Mouse (Mus musculus): ENCODE data around the gene Zfp651. TPM values are rescaled to one million over a fixed set of nuclear protein-coding genes. Genes with fewer than 3 reads are reported as not detected.

Zfp651 gene
- total RNA-seq, 2 experiments from 2014 or later: not detected

- ATAC-seq (replicated peaks; ENCODE audit: low FRiP score, poor library complexity, severe bottlenecking): no peak
Observed at GRCm38 (mm10) chr9:121761091-121761665, 2.0 kb downstream of the Zfp651 start.

- ATAC-seq (replicated peaks; ENCODE audit: low FRiP score, poor library complexity, severe bottlenecking): no peak
Observed at GRCm38 (mm10) chr9:121761787-121762186, 2.7 kb downstream of the Zfp651 start.

- no peak for ATAC-seq (replicated peaks; ENCODE audit: low FRiP score, poor library complexity, severe bottlenecking)
Observed at GRCm38 (mm10) chr9:121762248-121762647, 3.1 kb downstream of the Zfp651 start.

GRCm38 (mm10) chr9:121762761-121763160 lies 3.6 kb downstream of the Zfp651 start:
- no peak for ATAC-seq (replicated peaks; ENCODE audit: low FRiP score, poor library complexity, severe bottlenecking)

GRCm38 (mm10) chr9:121763716-121764115 lies 4.6 kb downstream of the Zfp651 start:
- ATAC-seq (replicated peaks; ENCODE audit: low FRiP score, poor library complexity, severe bottlenecking): no peak

GRCm38 (mm10) chr9:121765166-121765855 lies 6.2 kb downstream of the Zfp651 start:
- no peak for ATAC-seq (replicated peaks; ENCODE audit: low FRiP score, poor library complexity, severe bottlenecking)

GRCm38 (mm10) chr9:121772412-121772811 lies 13.3 kb downstream of the Zfp651 start:
- no peak for ATAC-seq (replicated peaks; ENCODE audit: low FRiP score, poor library complexity, severe bottlenecking)

- no peak for ATAC-seq (replicated peaks; ENCODE audit: low FRiP score, poor library complexity, severe bottlenecking)
Observed at GRCm38 (mm10) chr9:121775951-121776350, 16.8 kb downstream of the Zfp651 start.

GRCm38 (mm10) chr9:121776511-121776910 lies 17.4 kb downstream of the Zfp651 start:
- no peak for ATAC-seq (replicated peaks; ENCODE audit: low FRiP score, poor library complexity, severe bottlenecking)

GRCm38 (mm10) chr9:121777484-121778065 lies 18.4 kb downstream of the Zfp651 start, which contains the start of gene Klhl40:
Gene Klhl40 (plus strand): TSS chr9:121777607.
- no peak for ATAC-seq (replicated peaks; ENCODE audit: low FRiP score, poor library complexity, severe bottlenecking)

- no peak for ATAC-seq (replicated peaks; ENCODE audit: low FRiP score, poor library complexity, severe bottlenecking)
Observed at GRCm38 (mm10) chr9:121778066-121778624, 19.0 kb downstream of the Zfp651 start.

- ATAC-seq (replicated peaks; ENCODE audit: low FRiP score, poor library complexity, severe bottlenecking): no peak
Observed at GRCm38 (mm10) chr9:121784801-121785200, 25.7 kb downstream of the Zfp651 start.

GRCm38 (mm10) chr9:121785261-121785660 lies 26.1 kb downstream of the Zfp651 start:
- no peak for ATAC-seq (replicated peaks; ENCODE audit: low FRiP score, poor library complexity, severe bottlenecking)

- no peak for ATAC-seq (replicated peaks; ENCODE audit: low FRiP score, poor library complexity, severe bottlenecking)
Observed at GRCm38 (mm10) chr9:121786359-121786758, 27.2 kb downstream of the Zfp651 start.

GRCm38 (mm10) chr9:121791206-121791605 lies 32.1 kb downstream of the Zfp651 start:
- ATAC-seq (replicated peaks; ENCODE audit: low FRiP score, poor library complexity, severe bottlenecking): no peak

- ATAC-seq (replicated peaks; ENCODE audit: low FRiP score, poor library complexity, severe bottlenecking): no peak
Observed at GRCm38 (mm10) chr9:121791757-121792521, 32.8 kb downstream of the Zfp651 start, which contains the start of gene Hhatl. Gene Hhatl (minus strand): TSS chr9:121792507.

GRCm38 (mm10) chr9:121794972-121795539 lies 35.9 kb downstream of the Zfp651 start:
- ATAC-seq (replicated peaks; ENCODE audit: low FRiP score, poor library complexity, severe bottlenecking): no peak

- ATAC-seq (replicated peaks; ENCODE audit: low FRiP score, poor library complexity, severe bottlenecking): no peak
Observed at GRCm38 (mm10) chr9:121797722-121798121, 38.6 kb downstream of the Zfp651 start.

- ATAC-seq (replicated peaks; ENCODE audit: low FRiP score, poor library complexity, severe bottlenecking): no peak
Observed at GRCm38 (mm10) chr9:121798887-121799520, 39.9 kb downstream of the Zfp651 start.

Data from erythroid progenitor cell, adult 5-6 weeks (primary cell).